Mouse (Mus musculus) bone marrow, adult 2 months (tissue): ENCODE results near the gene Pde4a.

Experiments
- CTCF ChIP-seq: fragments of 200-500 bp; IDR thresholded peaks from 2 replicates; pipeline ENCODE4 v1.5.1; 2011; ENCODE audit warnings: low read length, control low read depth; ENCODE audit not compliant: control insufficient read depth, insufficient read depth
- POLR2A ChIP-seq: fragments of 200-500 bp; IDR thresholded peaks from 2 replicates; pipeline ENCODE4 v1.6.1; 2011; ENCODE audit warnings: low read depth, mild to moderate bottlenecking, control low read depth, low read length, borderline replicate concordance; ENCODE audit not compliant: control insufficient read depth

DNA sequence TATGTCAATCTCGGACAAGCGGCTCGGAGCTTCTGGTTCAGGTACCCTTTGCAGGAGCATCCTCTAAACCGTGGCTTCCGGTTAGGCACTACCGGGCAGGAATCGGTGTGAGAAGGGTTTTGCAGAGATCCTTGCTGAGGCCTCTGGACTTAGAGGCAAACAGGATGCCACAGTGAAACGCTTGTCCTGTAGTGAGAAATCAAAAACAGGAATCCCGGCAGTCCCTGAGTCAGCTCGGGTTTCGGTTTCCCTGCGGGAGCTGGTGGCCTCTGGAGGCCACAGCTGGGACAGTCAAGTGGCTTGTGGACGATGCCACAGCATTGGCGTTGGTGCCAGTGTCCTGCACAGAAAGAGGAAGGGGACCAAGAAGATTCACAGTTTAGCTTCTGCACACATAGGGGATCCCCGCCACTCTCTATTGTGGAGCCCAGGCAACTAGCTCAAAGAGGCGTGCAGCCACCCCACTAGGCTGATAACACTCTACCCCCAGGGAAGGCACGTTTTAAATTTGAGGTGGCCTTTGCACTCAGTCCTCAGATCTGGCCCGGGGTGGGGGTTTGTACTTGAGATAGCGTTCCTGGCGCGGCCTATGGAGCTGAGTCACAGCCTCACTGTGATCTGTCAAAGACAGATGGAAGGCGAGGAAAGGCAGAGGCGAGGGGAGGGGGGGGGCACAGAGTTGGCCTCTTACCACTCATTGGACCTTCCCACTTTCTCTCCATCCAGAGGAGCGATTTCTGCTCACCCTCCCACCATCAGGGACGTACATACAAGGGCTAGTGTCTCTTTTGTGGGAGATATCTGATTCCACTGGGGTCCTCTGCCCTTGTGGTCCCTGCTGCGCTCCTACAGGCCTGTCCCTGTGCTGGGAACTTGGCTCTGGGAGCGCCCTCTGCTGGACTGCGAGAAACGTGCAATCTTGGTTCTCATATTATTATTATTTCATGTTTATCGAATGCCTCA, 2.9 kb downstream of the Pde4a start:
- TF ChIP-seq CTCF (peak; percentile 94), POLR2A (peak; percentile 44; the same call in 1 of the 2 replicates)
